Mouse (Mus musculus): ENCODE data around the gene Pgm5. TPM values are rescaled to one million over a fixed set of nuclear protein-coding genes. Genes with fewer than 3 reads are reported as not detected.
A peak's percentile ranks its signal among the peaks of the same experiment; 100 is the strongest.

Pgm5 gene
- total and polyA plus RNA-seq, 3 experiments, result not detected

DNA sequence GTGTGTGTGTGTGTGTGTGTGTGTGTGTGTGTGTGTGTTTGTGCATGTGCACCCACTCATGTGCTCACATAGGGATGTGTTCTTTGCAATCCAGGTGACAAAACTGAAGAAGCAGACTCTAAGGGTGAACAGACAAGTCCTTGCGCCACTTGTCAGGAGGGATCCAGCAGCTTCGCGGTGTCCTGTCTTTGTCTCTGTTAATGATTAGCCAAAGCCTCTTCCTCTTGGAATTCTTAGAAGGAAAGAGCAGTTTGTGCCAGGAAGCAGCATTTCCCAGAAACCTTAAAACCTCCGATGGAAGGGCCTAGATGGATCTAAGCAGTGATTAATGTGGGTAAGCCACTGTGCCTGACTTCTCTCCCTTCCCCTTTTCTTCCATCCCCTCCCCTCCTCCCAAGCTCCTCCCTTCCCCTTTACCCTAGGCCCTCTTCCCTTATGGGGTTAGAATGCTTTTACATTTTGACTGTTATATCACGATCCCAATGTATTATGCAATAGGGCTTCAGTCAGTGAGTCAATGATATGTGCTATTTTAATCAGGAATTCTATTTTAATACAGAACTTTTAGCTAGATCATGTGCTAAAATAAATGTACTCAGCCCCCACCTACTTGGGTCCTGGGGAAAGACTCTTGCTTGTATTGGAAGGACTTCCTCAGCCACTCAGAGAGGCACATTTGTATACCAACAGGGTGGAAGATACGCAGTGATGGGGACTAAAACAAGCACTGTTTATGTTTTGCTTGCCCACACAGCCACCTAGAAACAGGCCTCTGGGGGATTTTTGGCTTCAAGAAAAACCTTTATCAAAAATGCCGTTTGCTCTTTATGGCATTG is 154.4 kb downstream of the Pgm5 start:
- Histone ChIP-seq H3K4me1 (ENCODE audit: control insufficient read depth in 1 of 2, insufficient read depth in 2 of 2, low read length in 2 of 2) (no peaks in the 10 kb centered on the region), H3K27me3 (ENCODE audit: control insufficient read depth in 1 of 2, insufficient read depth in 2 of 2, low read length in 2 of 2) (peaks cover 0 to 1% of the 10 kb centered on the region in 2 experiments; a peak in 2 of 4 replicates), H3K79me2 (ENCODE audit: control insufficient read depth, insufficient read depth, low read length, poor library complexity) (no peaks in the 10 kb centered on the region), H3K4me3 (ENCODE audit: control insufficient read depth in 1 of 2, insufficient read depth in 1 of 2, low read depth in 2 of 2, low read length in 2 of 2) (no peak overlapping the region), H3K36me3 (ENCODE audit: control insufficient read depth in 1 of 2, insufficient read depth in 2 of 2, low read length in 2 of 2) (no peaks in the 10 kb centered on the region), H3K9me3 (replicated peaks; ENCODE audit: insufficient read depth, low read length) (no peaks in the 10 kb centered on the region), H3K9ac (ENCODE audit: control insufficient read depth, low read depth, low read length, poor library complexity, severe bottlenecking) (no peak overlapping the region), H3K27ac (ENCODE audit: control insufficient read depth, low read depth, low read length) (no peak overlapping the region)
- no peak for DNase-seq (ENCODE audit: low read depth, low spot score)
- no peak for TF ChIP-seq CHD2 (IDR thresholded peaks at IDR 0.05; ENCODE audit: low read length)
- no peak for TF ChIP-seq MAX (IDR thresholded peaks at IDR 0.05; ENCODE audit: low read length)
- no peak for TF ChIP-seq JUND (IDR thresholded peaks at IDR 0.05; ENCODE audit: low read depth, low read length)
- no peak for TF ChIP-seq RAD21 (IDR thresholded peaks at IDR 0.05; ENCODE audit: low read depth, low read length)
- no peak for TF ChIP-seq NRF1 (IDR thresholded peaks at IDR 0.05; ENCODE audit: insufficient read depth, low read depth, low read length, poor library complexity, severe bottlenecking)
- no peak for TF ChIP-seq CTCF (IDR thresholded peaks at IDR 0.05 in 2 of 3, conservative IDR thresholded peaks at IDR 0.05 in 1 of 3; ENCODE audit: control insufficient read depth in 1 of 3, insufficient read depth in 1 of 3, low read depth in 2 of 3, low read length in 3 of 3, poor library complexity in 1 of 3, severe bottlenecking in 1 of 3)
- no peak for TF ChIP-seq POLR2AphosphoS5 (IDR thresholded peaks at IDR 0.05; ENCODE audit: borderline replicate concordance, low read depth, low read length)
- TF ChIP-seq EP300 (IDR thresholded peaks at IDR 0.05; ENCODE audit: low read depth in 1 of 2, low read length in 2 of 2), result no peak
- no peak for TF ChIP-seq ZKSCAN1 (IDR thresholded peaks at IDR 0.05; ENCODE audit: low read depth, low read length)
- no peak for TF ChIP-seq POLR2AphosphoS2 (IDR thresholded peaks at IDR 0.05; ENCODE audit: low read length)
- TF ChIP-seq SIN3A (IDR thresholded peaks at IDR 0.05; ENCODE audit: low read length), result no peak
- no peak for TF ChIP-seq E2F4 (IDR thresholded peaks at IDR 0.05; ENCODE audit: borderline replicate concordance, low read depth, low read length)
- TF ChIP-seq RCOR1 (IDR thresholded peaks at IDR 0.05; ENCODE audit: low read depth, low read length), result no peak
- TF ChIP-seq ZC3H11A (IDR thresholded peaks at IDR 0.05; ENCODE audit: low read depth, low read length), result no peak
- TF ChIP-seq TAL1 (IDR thresholded peaks at IDR 0.05; ENCODE audit: low read length), result no peak
- TF ChIP-seq KAT2A (conservative IDR thresholded peaks at IDR 0.05; ENCODE audit: low read depth, low read length), result no peak
- TF ChIP-seq MEF2A (IDR thresholded peaks at IDR 0.05; ENCODE audit: extremely low read depth, insufficient replicate concordance, low read depth, low read length, poor library complexity, severe bottlenecking), result no peak

DNA sequence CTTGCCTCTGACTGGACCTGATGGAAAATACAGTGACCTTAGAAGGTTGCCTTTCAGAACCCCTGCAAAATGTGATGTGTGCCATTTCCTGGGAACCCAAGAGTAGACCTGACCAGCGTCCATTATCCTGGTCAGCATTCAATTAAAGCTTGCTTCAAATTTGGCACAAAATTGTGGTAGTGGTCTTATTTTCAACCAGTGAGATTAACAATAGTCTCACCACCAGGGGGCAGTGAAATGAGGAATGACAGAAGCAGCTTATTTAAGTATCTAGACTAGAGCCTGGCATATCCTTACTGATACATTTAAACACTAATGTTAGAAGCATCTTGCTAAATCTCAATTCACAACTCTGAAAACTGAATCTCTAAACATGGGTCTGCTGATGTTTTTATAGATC is 156.3 kb downstream of the Pgm5 start:
- H3K36me3 ChIP-seq (ENCODE audit: control insufficient read depth in 1 of 2, insufficient read depth in 2 of 2, low read length in 2 of 2), result no peaks in the 10 kb centered on the region
- H3K9me3 ChIP-seq (replicated peaks; ENCODE audit: insufficient read depth, low read length), result no peaks in the 10 kb centered on the region
- H3K9ac ChIP-seq (ENCODE audit: control insufficient read depth, low read depth, low read length, poor library complexity, severe bottlenecking), result no peak overlapping the region
- H3K79me2 ChIP-seq (ENCODE audit: control insufficient read depth, insufficient read depth, low read length, poor library complexity), result no peaks in the 10 kb centered on the region
- no peak overlapping the region for H3K27ac ChIP-seq (ENCODE audit: control insufficient read depth, low read depth, low read length)
- no peak overlapping the region for H3K4me3 ChIP-seq (ENCODE audit: control insufficient read depth in 1 of 2, insufficient read depth in 1 of 2, low read depth in 2 of 2, low read length in 2 of 2)
- no peaks in the 10 kb centered on the region; a peak in 1 of 4 replicates for H3K27me3 ChIP-seq (ENCODE audit: control insufficient read depth in 1 of 2, insufficient read depth in 2 of 2, low read length in 2 of 2)
- H3K4me1 ChIP-seq (ENCODE audit: control insufficient read depth in 1 of 2, insufficient read depth in 2 of 2, low read length in 2 of 2), result no peaks in the 10 kb centered on the region
- peak; percentile 67 for TF ChIP-seq SMC3 (IDR thresholded peaks at IDR 0.05; ENCODE audit: low read depth, low read length)
- TF ChIP-seq RAD21 (IDR thresholded peaks at IDR 0.05; ENCODE audit: low read depth, low read length), result peak; percentile 10
- TF ChIP-seq MXI1 (IDR thresholded peaks at IDR 0.05; ENCODE audit: low read depth, low read length), result no peak
- TF ChIP-seq E2F4 (IDR thresholded peaks at IDR 0.05; ENCODE audit: borderline replicate concordance, low read depth, low read length), result no peak
- TF ChIP-seq BHLHE40 (IDR thresholded peaks at IDR 0.05; ENCODE audit: borderline replicate concordance, low read depth, low read length), result no peak
- no peak for TF ChIP-seq KAT2A (conservative IDR thresholded peaks at IDR 0.05; ENCODE audit: low read depth, low read length)
- TF ChIP-seq USF1 (IDR thresholded peaks at IDR 0.05; ENCODE audit: low read depth, low read length), result no peak
- no peak for TF ChIP-seq JUND (IDR thresholded peaks at IDR 0.05; ENCODE audit: low read depth, low read length)
- peak in 2 of 3 experiments; percentile 25 to 55; a peak in 4 of 6 replicates for TF ChIP-seq CTCF (IDR thresholded peaks at IDR 0.05 in 2 of 3, conservative IDR thresholded peaks at IDR 0.05 in 1 of 3; ENCODE audit: control insufficient read depth in 1 of 3, insufficient read depth in 1 of 3, low read depth in 2 of 3, low read length in 3 of 3, poor library complexity in 1 of 3, severe bottlenecking in 1 of 3)
- peak; percentile 21; the same call in 1 of the 2 replicates for TF ChIP-seq ZC3H11A (IDR thresholded peaks at IDR 0.05; ENCODE audit: low read depth, low read length)
- TF ChIP-seq MYB (IDR thresholded peaks at IDR 0.05; ENCODE audit: low read depth, low read length), result no peak
- peak; percentile 31 for DNase-seq (ENCODE audit: low read depth, low spot score)

Measured in MEL (cell line).